Mouse (Mus musculus): Measurements from ENCODE around the gene Mpdz.

Mpdz gene

DNA sequence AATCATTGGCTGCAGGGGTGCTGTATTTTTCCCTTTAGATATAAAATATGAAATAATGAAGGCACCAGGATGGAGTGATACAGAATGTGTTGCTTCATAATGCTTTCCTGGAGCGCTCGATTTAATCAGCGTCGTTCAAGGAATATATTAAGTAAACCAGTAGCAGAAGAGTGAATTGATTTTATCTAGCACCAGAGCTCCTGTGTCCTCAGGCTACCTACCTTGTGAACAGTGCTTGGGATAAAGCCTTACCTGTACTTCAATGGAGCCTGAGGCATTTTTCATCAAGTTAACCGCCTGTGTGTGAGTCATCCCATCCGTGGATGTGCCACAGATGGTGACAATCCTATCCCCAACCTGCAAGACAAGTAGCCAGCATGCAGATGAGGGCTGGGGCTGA, 159.5 kb downstream of the Mpdz start:
- in situ Hi-C loops (cut with MboI, MseI) = no loop called here

DNA sequence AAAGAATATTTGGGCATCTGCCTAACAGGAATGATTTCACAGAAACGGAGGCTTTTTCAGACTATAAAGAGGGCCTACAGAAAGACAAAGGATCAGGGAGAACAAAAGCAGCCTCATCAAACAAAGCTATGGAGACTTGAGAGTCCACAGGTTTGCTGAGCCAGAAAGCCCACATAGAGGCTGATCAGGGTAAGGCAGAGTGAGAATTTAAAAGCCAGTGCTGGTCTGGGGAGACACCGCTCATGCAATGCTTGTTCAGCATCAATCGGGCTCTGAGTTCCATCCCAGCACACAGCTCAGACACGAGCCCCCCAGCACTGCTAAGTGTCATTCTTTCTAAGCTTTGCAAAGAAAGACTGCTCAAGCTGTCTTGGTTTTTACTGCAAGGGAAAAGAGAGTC, 162.5 kb downstream of the Mpdz start:
- in situ Hi-C loops (cut with MboI, MseI) = no loop called here

DNA sequence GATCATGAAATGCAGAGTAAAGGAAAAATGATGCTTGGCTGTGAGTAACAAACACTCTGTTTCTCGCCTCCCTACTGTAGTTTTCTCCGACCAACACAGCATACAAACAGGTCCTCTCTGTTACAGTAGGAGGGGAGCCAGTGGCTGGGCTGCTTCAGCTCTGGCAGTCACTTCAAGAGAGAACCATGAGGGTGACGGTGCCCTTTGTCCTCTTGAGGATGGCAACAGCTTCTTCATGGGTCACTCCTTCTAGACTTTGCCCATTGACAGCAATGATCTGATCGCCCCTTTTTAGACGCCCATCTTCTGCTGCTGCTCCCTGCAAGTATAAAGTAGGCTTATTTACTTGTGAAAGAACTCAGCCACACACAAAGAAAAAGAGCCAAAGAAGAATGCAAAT, 163.2 kb downstream of the Mpdz start:
- in situ Hi-C loops (cut with MboI, MseI) = no loop called here

DNA sequence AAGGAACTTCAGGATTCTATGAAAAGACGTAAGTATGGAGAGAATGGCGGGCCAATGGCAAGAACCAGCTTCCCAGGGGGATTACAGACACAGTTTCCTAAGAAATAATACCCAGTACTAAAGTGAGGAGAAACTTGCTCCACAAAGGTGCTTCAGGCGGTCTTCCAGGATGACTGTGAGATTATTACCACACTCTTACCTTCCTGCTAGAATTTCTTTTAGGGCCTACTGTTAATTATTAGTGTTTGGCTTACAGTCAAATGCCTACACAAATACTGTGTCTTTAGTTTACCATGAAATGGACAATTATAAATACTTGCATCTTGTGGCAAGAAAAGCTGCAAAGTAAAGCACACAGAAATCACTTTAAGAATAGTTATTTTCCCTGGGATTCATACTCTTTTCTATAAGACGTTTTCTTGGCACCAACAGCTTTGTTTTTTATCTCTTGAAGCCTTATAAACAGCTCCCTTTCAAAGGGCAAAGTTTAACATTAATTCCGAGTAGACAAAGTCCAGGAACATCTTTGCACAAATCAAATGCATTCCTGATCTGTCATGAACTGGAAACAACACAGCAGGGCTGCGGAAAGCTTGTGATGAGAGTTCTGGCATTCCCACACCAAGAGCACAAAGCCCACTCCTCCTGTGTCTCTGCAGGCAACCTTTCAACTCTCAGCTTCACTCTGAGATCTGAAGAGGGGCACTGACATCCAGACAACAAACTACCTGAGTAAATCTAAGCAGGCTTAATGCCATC, 166.5 kb downstream of the Mpdz start:
- in situ Hi-C loops (cut with MboI, MseI) = no loop called here

DNA sequence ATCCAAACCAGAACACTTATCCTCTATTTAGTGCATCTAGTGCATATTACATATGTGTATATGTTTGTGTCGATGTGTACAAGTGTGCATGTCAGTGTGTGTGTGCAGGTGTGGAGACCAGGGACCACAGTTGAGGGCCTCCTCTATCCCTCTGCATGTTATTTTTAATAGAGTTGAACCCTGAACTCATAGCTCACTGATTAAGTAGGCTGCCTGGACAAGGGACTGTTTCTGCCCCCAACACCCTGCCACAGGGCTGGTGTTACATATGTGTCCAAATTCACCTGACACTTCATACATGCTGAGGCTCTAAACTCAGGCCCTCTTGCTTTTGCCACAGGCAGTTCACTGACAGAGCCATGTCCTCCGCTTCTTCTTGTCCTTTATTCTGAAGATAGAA, 169.5 kb downstream of the Mpdz start:
- in situ Hi-C loops (cut with MboI, MseI) = no loop called here

DNA sequence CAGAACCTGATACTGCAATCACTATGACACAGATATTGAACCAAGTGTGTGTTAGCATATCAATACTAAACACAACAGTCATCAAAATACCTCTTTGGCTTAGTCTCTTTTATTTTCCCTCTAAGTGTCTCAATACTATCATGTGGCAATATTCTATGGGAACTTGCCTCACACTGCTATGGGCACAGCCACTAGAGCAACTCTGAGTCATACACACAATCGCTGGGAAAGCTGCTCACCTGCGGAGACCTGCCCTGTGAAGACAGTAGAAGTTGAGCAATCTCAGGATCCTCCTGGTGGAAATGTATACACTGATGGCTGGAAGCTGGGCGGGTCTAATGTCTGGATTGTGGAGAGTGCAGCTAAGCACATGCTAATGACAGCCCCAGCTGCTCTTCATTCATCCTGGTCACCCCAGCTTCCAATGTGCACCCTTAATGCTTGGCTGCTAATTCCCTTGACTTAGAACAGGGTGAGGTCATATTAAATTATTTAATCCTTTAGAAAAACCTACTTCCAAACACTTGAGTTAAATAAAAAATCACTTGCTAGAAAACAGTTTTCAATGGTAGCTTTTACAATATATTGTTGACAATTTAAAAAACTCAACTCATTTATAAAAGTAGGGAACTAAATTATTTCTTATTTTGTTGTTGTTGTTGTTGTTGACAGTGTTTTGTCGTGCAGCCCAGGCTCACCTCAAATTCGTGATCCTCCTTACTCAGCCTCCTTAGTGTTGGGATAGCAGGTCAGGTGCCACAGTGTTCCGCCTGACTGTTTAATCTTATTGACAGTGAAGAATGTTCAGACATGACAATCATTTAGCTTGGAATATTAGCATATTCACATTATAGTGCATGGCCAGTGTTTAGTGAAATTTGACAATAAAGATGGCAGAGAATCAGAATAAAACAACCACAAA, 189.5 kb downstream of the Mpdz start:
- in situ Hi-C loops (cut with MboI, MseI) = no loop called here

DNA sequence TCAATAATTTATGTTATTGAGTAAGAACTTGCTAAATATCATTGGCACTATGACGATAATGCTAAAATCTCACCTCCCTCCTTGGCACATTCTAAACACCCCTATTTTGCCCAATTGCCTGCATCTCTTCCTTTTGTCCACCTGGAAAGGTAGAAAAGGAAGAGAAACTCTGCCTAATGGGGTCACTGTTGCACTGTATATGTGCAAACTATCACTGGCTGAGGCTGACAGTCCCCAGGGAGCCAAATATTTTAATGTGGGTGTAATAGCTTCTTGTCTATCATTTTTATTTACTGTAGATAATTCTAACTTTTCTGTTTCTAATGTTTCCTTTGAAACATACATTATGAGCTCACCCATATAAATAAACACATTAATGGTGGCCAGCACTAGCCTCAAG, 190.3 kb downstream of the Mpdz start:
- in situ Hi-C loops (cut with MboI, MseI) = no loop called here

DNA sequence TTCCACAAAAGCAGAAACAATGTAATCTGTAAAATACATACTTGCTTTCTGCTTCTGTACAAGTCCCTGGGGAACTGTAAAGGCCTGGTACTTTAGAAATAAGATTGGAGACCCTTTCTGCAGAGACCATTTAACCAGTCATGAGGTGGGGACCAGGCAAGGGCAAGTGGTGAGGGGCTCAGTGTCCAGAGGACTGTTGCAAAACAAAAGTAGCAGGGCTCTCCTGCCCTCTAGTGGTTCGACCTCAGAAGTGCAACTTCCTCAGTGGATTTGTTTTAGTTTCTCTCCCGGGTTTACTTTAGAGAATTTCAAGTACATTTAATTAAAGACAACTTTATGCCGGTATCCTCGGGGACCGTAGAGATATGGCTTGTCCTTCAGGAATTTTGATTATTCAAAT, 190.7 kb downstream of the Mpdz start:
- in situ Hi-C loops (cut with MboI, MseI) = no loop called here

DNA sequence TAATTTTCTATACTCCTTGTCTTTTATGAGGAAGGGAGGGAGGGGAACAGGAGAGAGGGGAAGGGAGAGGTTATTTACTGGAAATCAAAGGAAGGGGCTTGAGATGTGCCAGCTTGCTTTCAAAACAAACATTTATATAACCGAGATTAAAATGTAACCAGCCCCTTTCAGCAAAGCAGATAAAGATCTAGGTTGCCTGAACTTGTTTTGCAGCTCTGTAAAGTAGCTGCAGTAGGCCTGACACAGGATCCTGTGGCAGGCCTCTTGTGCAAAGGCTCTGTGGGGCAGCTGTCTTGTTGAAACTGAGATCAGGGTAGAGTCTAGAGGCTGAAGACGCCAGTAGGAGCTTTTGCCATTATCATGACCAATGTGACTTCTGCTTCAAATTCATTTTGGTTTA, 193.4 kb downstream of the Mpdz start:
- in situ Hi-C loops (cut with MboI, MseI) = no loop called here

DNA sequence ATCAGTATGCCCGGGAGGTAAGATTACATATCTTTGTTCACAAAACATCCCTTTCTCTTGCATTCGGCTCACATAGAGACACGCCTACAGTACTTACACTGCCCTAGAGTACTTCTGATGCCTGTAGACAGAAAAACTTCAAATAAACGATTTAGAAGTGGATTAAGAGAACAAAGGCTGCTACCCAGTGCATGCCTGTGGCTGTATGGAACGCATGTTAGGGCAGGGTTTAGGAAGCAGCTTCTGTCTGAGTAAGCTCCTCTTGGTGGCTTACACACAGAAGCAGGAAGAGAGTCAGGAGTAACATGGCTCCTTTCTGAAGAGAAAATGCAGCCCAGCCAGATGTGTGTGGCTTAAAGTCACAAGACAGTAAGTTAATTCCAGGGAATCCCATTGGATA, 206.4 kb downstream of the Mpdz start:
- in situ Hi-C loops (cut with MboI, MseI) = no loop called here

Measured in T-helper 1 cell (primary cell).